Mouse (Mus musculus) spleen, adult 18-20 months (tissue): ENCODE measurements around the gene Gm8094.
A peak's percentile ranks its signal among the peaks of the same experiment; 100 is the strongest.
"Not testable (repeated sequence)": the region's sequence is repeated elsewhere in the genome, so short reads cannot be mapped to it uniquely, and the experiment has no call there.

Source experiments
- DNase-seq, 2 experiments: peaks; one replicate each; pipeline ENCODE4 v3.0.0; 2022; ENCODE audit warnings: mixed read lengths in 2 of 2

Gene Gm8094

DNA sequence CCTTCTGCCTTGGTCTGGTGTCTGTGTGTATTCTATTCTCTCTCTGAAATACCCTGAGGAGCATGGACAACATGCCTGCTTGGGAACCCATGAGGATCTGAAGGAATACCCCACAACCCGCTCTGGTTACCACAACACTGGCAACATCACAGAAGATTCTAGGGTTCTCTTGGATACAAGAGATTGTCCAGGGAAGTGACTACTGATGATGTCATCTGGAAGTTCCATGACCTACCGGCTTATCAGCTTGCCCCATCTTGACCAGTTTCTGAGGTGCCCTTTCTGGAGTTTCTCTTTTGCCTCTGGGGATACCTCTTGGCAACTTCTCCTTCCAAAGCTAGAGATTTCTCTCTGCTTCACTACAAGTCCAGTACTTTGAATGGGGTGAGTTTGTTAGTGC, at the start of gene Gm8094:
Gm8094 (minus strand) TSS at position 101 of the 400 bp plus-strand sequence.
- DNase-seq = not testable (repeated sequence)

DNA sequence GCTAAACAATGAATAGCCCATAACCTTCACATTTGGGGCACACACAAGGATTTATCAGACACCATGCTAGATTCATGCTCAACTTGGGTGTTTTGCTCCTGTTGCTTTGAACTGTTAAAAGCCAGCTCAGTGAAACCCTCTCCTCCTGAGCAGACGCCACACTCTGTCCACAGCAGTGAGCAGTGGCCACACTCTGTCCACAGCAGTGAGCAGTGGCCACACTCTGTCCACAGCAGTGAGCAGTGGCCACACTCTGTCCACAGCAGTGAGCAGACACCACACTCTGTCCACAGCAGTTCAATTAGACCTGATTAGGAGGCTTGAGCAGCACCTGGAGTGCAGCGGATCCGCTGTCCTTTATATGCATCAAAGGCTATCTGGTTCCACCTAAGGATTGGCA, 43.2 kb upstream of the Gm8094 start:
- not testable (repeated sequence) for DNase-seq

DNA sequence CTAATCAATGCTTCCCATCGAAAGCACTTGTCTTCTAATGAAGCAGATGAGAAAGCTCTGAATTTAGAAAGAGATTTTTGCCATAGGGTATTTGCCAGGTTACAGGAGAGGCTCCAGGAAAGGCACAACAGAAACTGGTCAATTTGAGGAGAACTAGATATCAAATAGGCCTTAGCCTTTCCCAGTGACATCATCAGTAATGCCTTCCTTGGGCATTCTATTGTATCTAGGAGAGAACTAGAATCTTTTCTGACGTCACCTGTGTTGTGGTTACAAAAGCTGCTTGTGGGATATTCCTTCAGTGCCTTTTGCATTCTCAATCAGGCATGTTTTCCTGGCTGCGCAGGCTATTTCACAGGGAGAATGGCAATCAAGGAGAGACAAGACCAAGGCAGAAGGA, 23.9 kb upstream of the Gm8094 start, which contains the start of gene Gm8104:
Gm8104 (plus strand) TSS at position 301 of the 400 bp plus-strand sequence.
- not testable (repeated sequence) for DNase-seq

DNA sequence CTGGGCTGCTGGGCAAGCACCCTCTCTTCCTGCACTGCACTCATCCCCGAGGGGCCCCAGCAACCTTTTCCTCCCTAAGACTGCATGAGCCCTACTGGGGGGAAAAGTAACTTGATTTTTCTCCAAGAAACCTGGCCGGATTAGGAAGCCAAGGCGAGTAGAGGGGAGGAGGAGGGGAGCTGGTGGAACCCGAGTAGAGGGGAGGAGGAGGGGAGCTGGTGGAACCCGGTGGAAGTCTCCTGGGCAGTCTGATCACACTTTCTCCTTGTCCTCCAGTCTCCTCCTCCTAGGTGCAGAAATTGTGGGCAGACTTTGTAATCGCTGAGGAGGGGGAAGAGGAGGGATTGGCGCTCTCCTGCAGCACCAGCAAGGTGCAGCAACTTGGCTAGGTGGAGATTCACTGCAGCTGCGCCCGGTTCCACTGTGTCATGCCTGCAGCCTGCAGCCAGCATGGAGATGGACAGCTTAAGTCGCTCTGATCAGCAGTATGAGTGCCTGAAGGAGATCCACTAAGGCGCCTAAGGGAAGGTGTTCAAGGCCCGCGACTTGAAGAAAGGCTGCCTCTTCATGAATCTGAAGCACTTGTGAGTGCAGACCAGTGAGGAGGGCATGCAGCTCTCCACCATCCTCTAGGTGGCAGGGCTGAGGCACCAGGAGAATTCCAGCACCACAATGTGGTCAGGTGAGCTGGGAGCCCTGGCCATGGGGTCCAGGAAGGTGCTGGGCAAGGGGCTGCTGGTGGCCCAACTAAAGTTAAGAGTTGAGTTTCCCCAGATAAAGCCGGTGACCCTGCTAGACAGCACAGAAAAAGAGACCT, 12.9 kb upstream of the Gm8094 start:
- not testable (repeated sequence) for DNase-seq

DNA sequence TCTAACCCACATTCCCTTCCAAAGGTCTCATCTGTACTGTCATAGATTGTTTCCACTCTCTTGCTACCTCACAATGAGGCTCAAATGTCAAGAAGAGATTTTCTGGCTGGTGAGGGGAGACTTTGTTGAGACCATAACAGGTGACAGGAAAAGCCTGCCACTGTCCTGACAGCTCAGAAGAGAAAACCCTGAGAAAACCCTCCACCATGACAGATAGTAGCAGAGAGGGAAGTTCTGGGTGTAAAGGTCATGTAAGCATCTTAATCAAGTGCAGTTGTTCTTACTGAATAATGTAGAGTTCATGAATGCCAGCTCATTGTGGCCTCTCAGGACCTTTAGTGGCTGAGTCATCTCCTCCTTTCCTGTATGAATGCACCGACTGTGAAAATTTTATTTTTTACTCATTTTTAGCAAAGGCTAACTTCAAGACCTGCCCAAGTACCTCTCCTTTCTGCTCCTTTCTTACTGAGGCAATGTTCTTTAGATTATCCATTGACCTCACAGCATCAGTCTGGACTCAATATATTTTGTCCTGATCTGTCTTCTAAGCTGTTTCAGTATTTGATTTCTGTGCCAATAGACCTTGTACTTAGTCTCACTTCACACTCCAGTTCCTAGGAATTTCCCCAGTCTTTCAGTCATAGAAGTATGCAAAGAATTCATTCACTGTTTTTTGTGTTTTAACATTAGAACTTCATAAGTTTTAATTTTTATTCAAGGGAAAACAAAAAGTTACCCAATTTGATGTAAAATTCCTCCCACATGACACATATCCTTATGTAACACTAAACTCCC, 8.7 kb upstream of the Gm8094 start:
- DNase-seq = not testable (repeated sequence)

DNA sequence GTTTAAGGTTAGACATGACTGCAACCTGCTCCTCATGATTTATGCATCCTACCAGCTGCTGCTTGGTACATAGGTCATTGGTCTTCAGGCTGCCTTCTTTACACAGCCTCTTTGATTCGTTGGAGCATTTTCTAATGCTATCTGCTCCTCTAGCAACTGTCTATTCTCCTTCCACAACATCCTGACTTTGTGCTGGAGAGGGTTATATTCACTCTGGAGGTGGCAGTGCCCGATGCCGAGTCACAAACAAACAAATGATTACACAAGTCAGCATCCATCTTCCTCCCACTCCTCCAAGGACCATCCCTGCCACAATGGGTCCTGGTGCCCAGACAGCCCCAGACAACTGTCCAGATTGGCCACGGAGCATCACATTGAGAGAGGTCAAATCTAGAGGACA, 16.3 kb downstream of the Gm8094 start:
- DNase-seq = not testable (repeated sequence)

DNA sequence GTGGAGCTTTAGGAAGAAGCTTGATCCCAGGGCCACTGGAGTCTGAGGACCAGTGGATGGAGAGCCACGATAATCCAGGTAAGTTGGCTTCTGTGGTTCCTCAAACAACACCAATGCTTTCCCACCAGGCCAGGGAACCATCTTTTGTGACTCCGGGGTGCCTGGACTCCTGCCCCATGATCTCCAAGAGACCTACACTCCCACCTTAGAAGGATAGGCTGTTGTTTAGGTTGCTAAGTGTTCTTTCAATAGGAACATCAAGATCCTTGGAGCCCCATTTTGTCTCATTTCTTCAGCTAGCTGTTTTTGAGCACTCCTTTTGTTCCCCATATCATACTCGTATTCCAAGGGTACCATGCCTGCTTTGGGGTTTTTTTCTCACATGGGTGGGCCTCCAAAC, 18.4 kb downstream of the Gm8094 start:
- DNase-seq = peak in 1 of 2 experiments; percentile 10
